In genomic region chr10:92721771-92722619, GRCm38 (mm10) we compare ENCODE assay signal across 8 mouse cellular contexts. TPM values are rescaled to one million over a fixed set of nuclear protein-coding genes. Genes with fewer than 3 reads are reported as not detected.
DNase-seq lines count a peak whose midpoint lies in the region; ATAC-seq lines count a peak whose summit lies in the region.

TSS of gene Nedd1 (minus strand) at chr10:92722420.

- peak; percentile 83 for DNase-seq in R1 (ENCODE audit: low read depth, low spot score)
- peak; percentile 91 to 95 for DNase-seq in cerebellum, postnatal 25 days
- DNase-seq in frontal cortex, postnatal 36 days (ENCODE audit: low spot score in 2 of 2): peak; percentile 90 to 92
- DNase-seq in left cerebral cortex, adult 11 months (ENCODE audit: low spot score): peak; percentile 79
- peak; percentile 96 for DNase-seq in lung, postnatal 4 days
- peak; percentile 86 for DNase-seq in retina, postnatal 7 days (ENCODE audit: low read depth, low spot score)
- DNase-seq in urinary bladder, adult 2 months (ENCODE audit: low spot score): peak; percentile 94

- ATAC-seq in hindbrain, embryonic 15.5 days (ENCODE audit: low FRiP score, low read depth): peak; percentile 97

- H3K36me3 ChIP-seq in hindbrain, embryonic 15.5 days: no peaks in the 10 kb centered on the region

- peaks cover 8% of the 10 kb centered on the region for H3K4me1 ChIP-seq in hindbrain, embryonic 15.5 days (replicated peaks)

- peak within 1 kb of the TSS; percentile 74 for H3K27ac ChIP-seq in hindbrain, embryonic 15.5 days (replicated peaks)

- H3K9me3 ChIP-seq in hindbrain, embryonic 15.5 days: no peaks in the 10 kb centered on the region

- under 1% methylated on average over 57 of the region's 57 CpGs for WGBS in hindbrain, embryonic 15.5 days

- H3K9ac ChIP-seq in hindbrain, embryonic 15.5 days: peak within 1 kb of the TSS; percentile 73

- H3K4me3 ChIP-seq in hindbrain, embryonic 15.5 days: peak within 1 kb of the TSS; percentile 82

- H3K27me3 ChIP-seq in hindbrain, embryonic 15.5 days: no peaks in the 10 kb centered on the region

- peak within 1 kb of the TSS; percentile 78 for H3K4me2 ChIP-seq in hindbrain, embryonic 15.5 days

RNA-seq across cellular contexts. Expression of gene Nedd1, which starts in this region (rescaled TPM):
- polyA plus RNA-seq in hindbrain, embryonic 15.5 days (2015; fragmentation: Nextera tagmentation; extraction: Ambion mirVana): 12.6 and 13.6 TPM in 2 replicates
- polyA plus RNA-seq in urinary bladder, adult 2 months (2012; rRNA removed): 11.8 and 12.7 TPM in 2 replicates

Comparison
In these comparisons a context has a peak if more than half of its experiments do, and no peak if none do; other contexts are left out.
1. Peak in every context shown above with its lines: DNase-seq, ATAC-seq, H3K4me3 ChIP-seq and H3K27ac ChIP-seq.